Comparison of ENCODE assay signal across 11 mouse cellular contexts in the genomic region with DNA sequence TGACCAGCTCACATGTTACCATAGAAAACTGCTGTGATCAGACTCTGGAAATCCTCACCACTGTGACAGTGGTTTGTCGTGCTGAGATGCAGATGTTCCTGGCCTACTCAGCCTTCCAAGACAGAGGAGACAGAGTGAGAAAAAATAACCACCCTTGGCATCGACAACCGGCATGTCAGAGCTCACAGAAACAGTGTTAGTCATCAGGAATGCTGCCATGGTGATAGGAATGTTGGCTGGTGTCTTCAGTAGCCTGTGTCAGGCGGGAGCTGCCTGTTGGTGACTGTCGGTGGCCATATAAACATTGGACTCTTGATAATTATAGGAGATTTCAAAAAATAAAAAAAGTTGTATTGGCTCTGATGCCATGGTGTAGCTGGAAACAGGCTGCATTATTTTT. TPM values are rescaled to one million over a fixed set of nuclear protein-coding genes. Genes with fewer than 3 reads are reported as not detected.
DNase-seq lines count a peak whose midpoint lies in the region; ATAC-seq and TF ChIP-seq lines count a peak whose summit lies in the region.
"Had no signal": no experiment of that assay in that cellular context is flagged by ENCODE, and none has a peak within 500 bp of the region (broad histone marks: within the 10 kb centered on the region; RNA-seq: fewer than 3 reads in every experiment).

No protein-coding gene starts in this region.

- H3K36me3 ChIP-seq in midbrain, postnatal 0 days (ENCODE audit: insufficient read depth, low read length): no peaks in the 10 kb centered on the region
- H3K36me3 ChIP-seq in midbrain, embryonic 11.5 days (ENCODE audit: control insufficient read depth, insufficient read depth, low read length): no peaks in the 10 kb centered on the region
- H3K36me3 ChIP-seq in heart, embryonic 15.5 days: no peaks in the 10 kb centered on the region
- no peaks in the 10 kb centered on the region for H3K36me3 ChIP-seq in intestine, embryonic 15.5 days

- no peak overlapping the region for H3K27ac ChIP-seq in midbrain, postnatal 0 days (ENCODE audit: low read depth, low read length)
- H3K27ac ChIP-seq in midbrain, embryonic 11.5 days (ENCODE audit: low read depth, low read length): no peak overlapping the region
- no peak overlapping the region for H3K27ac ChIP-seq in heart, embryonic 15.5 days
- no peak overlapping the region for H3K27ac ChIP-seq in intestine, embryonic 15.5 days

- H3K9ac ChIP-seq in midbrain, postnatal 0 days (replicated peaks; ENCODE audit: low read length, poor library complexity, severe bottlenecking): no peak overlapping the region
- no peak overlapping the region for H3K9ac ChIP-seq in midbrain, embryonic 11.5 days (ENCODE audit: low read length)
- no peak overlapping the region for H3K9ac ChIP-seq in heart, embryonic 15.5 days
- H3K9ac ChIP-seq in intestine, embryonic 15.5 days: no peak overlapping the region

- peak; percentile 38 to 65 for DNase-seq in frontal cortex, adult 2 months (ENCODE audit: extremely low spot score in 1 of 2, low spot score in 1 of 2)
- no peak for DNase-seq in frontal cortex, postnatal 25 days (ENCODE audit: low spot score in 2 of 2)
- peak; percentile 63 for DNase-seq in midbrain, postnatal 0 days (ENCODE audit: low spot score)
- no peak for DNase-seq in midbrain, embryonic 11.5 days (ENCODE audit: low spot score, missing footprints)
- DNase-seq in right cerebral cortex, postnatal 25 days: peak; percentile 21
- no peak for DNase-seq in thymus, postnatal 14 days
- DNase-seq: cerebellum, postnatal 25 days; thymus, adult 2 months had no signal

- no peak overlapping the region for H3K4me2 ChIP-seq in midbrain, postnatal 0 days (ENCODE audit: low read depth, low read length, poor library complexity, severe bottlenecking)
- H3K4me2 ChIP-seq in midbrain, embryonic 11.5 days: no peak overlapping the region
- no peak overlapping the region for H3K4me2 ChIP-seq in heart, embryonic 15.5 days
- H3K4me2 ChIP-seq in intestine, embryonic 15.5 days (replicated peaks): no peak overlapping the region

- no peaks in the 10 kb centered on the region for H3K27me3 ChIP-seq in midbrain, postnatal 0 days (ENCODE audit: insufficient read depth, low read length)
- no peaks in the 10 kb centered on the region for H3K27me3 ChIP-seq in midbrain, embryonic 11.5 days (ENCODE audit: control insufficient read depth, insufficient read depth, low read length)
- H3K27me3 ChIP-seq in heart, embryonic 15.5 days: no peaks in the 10 kb centered on the region
- H3K27me3 ChIP-seq in intestine, embryonic 15.5 days (replicated peaks): no peaks in the 10 kb centered on the region
- H3K27me3 ChIP-seq: CH12.LX had no signal

- no peaks in the 10 kb centered on the region for H3K4me1 ChIP-seq in midbrain, postnatal 0 days (ENCODE audit: insufficient read depth, low read length)
- no peaks in the 10 kb centered on the region for H3K4me1 ChIP-seq in midbrain, embryonic 11.5 days (ENCODE audit: control insufficient read depth, insufficient read depth, low read length)
- H3K4me1 ChIP-seq in heart, embryonic 15.5 days (replicated peaks): peaks cover 10% of the 10 kb centered on the region; the same call in 1 of the 2 replicates
- no peaks in the 10 kb centered on the region for H3K4me1 ChIP-seq in intestine, embryonic 15.5 days (replicated peaks)

- TF ChIP-seq CTCF in midbrain, postnatal 0 days (IDR thresholded peaks at IDR 0.05): no peak

- no peak for ATAC-seq in midbrain, postnatal 0 days (ENCODE audit: low FRiP score)
- ATAC-seq in midbrain, embryonic 11.5 days (ENCODE audit: low FRiP score): no peak
- 0 out of 2 replicates have a peak, but pooled peaks have one; percentile 55 for ATAC-seq in heart, embryonic 15.5 days (replicated peaks; ENCODE audit: insufficient number of reproducible peaks, insufficient read depth, low FRiP score, low read depth)
- no peak for ATAC-seq in intestine, embryonic 15.5 days

- WGBS in midbrain, postnatal 0 days: 46% methylated on average over 5 of the region's 5 CpGs
- 66% methylated on average over 5 of the region's 5 CpGs for WGBS in midbrain, embryonic 11.5 days
- WGBS in heart, embryonic 15.5 days: 12% methylated on average over 5 of the region's 5 CpGs
- WGBS in intestine, embryonic 15.5 days: 47% methylated on average over 5 of the region's 5 CpGs

- H3K9me3 ChIP-seq in midbrain, postnatal 0 days (ENCODE audit: low read length): no peaks in the 10 kb centered on the region
- no peaks in the 10 kb centered on the region for H3K9me3 ChIP-seq in midbrain, embryonic 11.5 days (ENCODE audit: control insufficient read depth, low read length)
- H3K9me3 ChIP-seq in heart, embryonic 15.5 days (replicated peaks): no peaks in the 10 kb centered on the region
- no peaks in the 10 kb centered on the region for H3K9me3 ChIP-seq in intestine, embryonic 15.5 days

- no peak overlapping the region for H3K4me3 ChIP-seq in midbrain, postnatal 0 days (ENCODE audit: low read depth, low read length)
- H3K4me3 ChIP-seq in midbrain, embryonic 11.5 days (ENCODE audit: low read depth, low read length): no peak overlapping the region
- H3K4me3 ChIP-seq in heart, embryonic 15.5 days: no peak overlapping the region
- H3K4me3 ChIP-seq in intestine, embryonic 15.5 days (replicated peaks): no peak overlapping the region

RNA-seq across cellular contexts. Expression of a gene that starts 48.0 kb away (rescaled TPM):
- polyA plus RNA-seq in frontal cortex, adult 2 months (2012; rRNA removed): 44.0 and 56.6 TPM in 2 replicates
- total RNA-seq in midbrain, postnatal 0 days (2014; rRNA removed): 54.3 and 56.3 TPM in 2 replicates
- polyA plus RNA-seq in midbrain, postnatal 0 days (2015; fragmentation: Nextera tagmentation; extraction: Ambion mirVana): 25.2 and 25.9 TPM in 2 replicates
- polyA plus RNA-seq in midbrain, embryonic 11.5 days (2014; fragmentation: Nextera tagmentation; extraction: Ambion mirVana): 10.4 and 12.0 TPM in 2 replicates
- 15.3 and 16.3 TPM in 2 replicates for polyA plus RNA-seq in heart, embryonic 15.5 days (2015; fragmentation: Nextera tagmentation; extraction: Ambion mirVana)
- polyA plus RNA-seq in intestine, embryonic 15.5 days (2015; fragmentation: Nextera tagmentation; extraction: Ambion mirVana): 9.8 and 10.2 TPM in 2 replicates

Comparison
In these comparisons a context has a peak if more than half of its experiments do, and no peak if none do; other contexts are left out.
1. DNase-seq: peak in frontal cortex, adult 2 months (2 of 2), midbrain, postnatal 0 days (single experiment) and right cerebral cortex, postnatal 25 days (single experiment); none in frontal cortex, postnatal 25 days (0 of 2), midbrain, embryonic 11.5 days (single experiment) and thymus, postnatal 14 days (single experiment).